Comparison of ENCODE assay signal across 9 mouse cellular contexts in the genomic region with DNA sequence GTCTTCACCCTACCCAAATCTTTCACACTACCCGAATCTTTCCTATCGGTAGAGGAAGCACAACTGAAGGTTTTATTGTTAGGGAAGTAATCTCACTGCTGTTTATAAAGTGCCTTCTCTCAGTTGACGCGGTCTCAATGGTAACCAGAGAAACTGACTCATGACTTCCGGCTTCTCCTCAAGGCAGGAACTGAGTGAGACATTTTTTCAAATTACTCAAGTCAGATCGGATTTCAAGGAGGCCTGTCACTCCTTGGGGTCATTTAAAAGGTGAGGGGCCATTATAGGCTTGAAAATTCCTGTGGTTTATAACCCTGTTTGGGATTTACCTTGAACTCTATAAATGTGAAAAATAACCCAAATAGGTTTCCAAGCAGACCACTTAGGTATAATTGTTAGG.
A peak's percentile ranks its signal among the peaks of the same experiment; 100 is the strongest.
DNase-seq lines count a peak whose midpoint lies in the region; ATAC-seq and TF ChIP-seq lines count a peak whose summit lies in the region.
"Had no signal": no experiment of that assay in that cellular context is flagged by ENCODE, and none has a peak within 500 bp of the region (broad histone marks: within the 10 kb centered on the region; RNA-seq: fewer than 3 reads in every experiment).

No protein-coding gene starts in this region.

- TF ChIP-seq CTCF in layer of hippocampus, adult 2 months (conservative IDR thresholded peaks at IDR 0.05): no peak

- no peak for DNase-seq in layer of hippocampus, adult 2 months (ENCODE audit: low spot score in 2 of 2)
- no peak for DNase-seq in layer of hippocampus, adult 8-10 months (ENCODE audit: low spot score in 2 of 2)
- peak; percentile 18 for DNase-seq in kidney, postnatal 14 days
- peak; percentile 48 for DNase-seq in skeletal muscle tissue, adult 2 months (ENCODE audit: low read depth, low spot score)
- DNase-seq in left cerebral cortex, adult 8-10 months (ENCODE audit: low spot score in 2 of 2): no peak
- no peak for DNase-seq in left cerebral cortex, postnatal 10 days (ENCODE audit: extremely low spot score in 1 of 2, low spot score in 2 of 2)

- peak overlapping the region; percentile 78 for H3K27ac ChIP-seq in layer of hippocampus, adult 2 months
- H3K27ac ChIP-seq in hindbrain, embryonic 12.5 days: no peak overlapping the region
- H3K27ac ChIP-seq: midbrain, embryonic 10.5 days had no signal

- peak; percentile 85 for ATAC-seq in activated CD4-positive, CD25-positive, alpha-beta regulatory T cell, adult 4 months
- ATAC-seq in hindbrain, embryonic 12.5 days (ENCODE audit: low FRiP score): no peak

- peaks cover 3% of the 10 kb centered on the region; the same call in 1 of the 2 replicates for H3K4me1 ChIP-seq in hindbrain, embryonic 12.5 days

- H3K9ac ChIP-seq in hindbrain, embryonic 12.5 days: no peak overlapping the region

- H3K9me3 ChIP-seq in hindbrain, embryonic 12.5 days (replicated peaks): no peaks in the 10 kb centered on the region
- H3K9me3 ChIP-seq: midbrain, embryonic 10.5 days had no signal

- intact Hi-C loops in left cerebral cortex, postnatal 10 days (cut with DNase I): no loop called here

- no peak overlapping the region for H3K4me3 ChIP-seq in layer of hippocampus, adult 2 months
- no peak overlapping the region for H3K4me3 ChIP-seq in hindbrain, embryonic 12.5 days
- H3K4me3 ChIP-seq: midbrain, embryonic 10.5 days had no signal

- H3K36me3 ChIP-seq in hindbrain, embryonic 12.5 days: no peaks in the 10 kb centered on the region
- H3K36me3 ChIP-seq: midbrain, embryonic 10.5 days had no signal

- no peaks in the 10 kb centered on the region for H3K27me3 ChIP-seq in hindbrain, embryonic 12.5 days

- WGBS in hindbrain, embryonic 12.5 days: 41% methylated on average over 6 of the region's 6 CpGs

- H3K4me2 ChIP-seq in hindbrain, embryonic 12.5 days (replicated peaks): no peak overlapping the region

Comparison
In these comparisons a context has a peak if more than half of its experiments do, and no peak if none do; other contexts are left out.
1. DNase-seq: peak in kidney, postnatal 14 days (single experiment) and skeletal muscle tissue, adult 2 months (single experiment); none in layer of hippocampus, adult 2 months (0 of 2), layer of hippocampus, adult 8-10 months (0 of 2), left cerebral cortex, adult 8-10 months (0 of 2) and left cerebral cortex, postnatal 10 days (0 of 2).